Mouse (Mus musculus) megakaryocyte-erythroid progenitor cell, adult 5-6 weeks (primary cell): ENCODE measurements at regions not wholly inside any gene's neighbourhood (a gene's known extent, or its start where the extent isn't known, plus 50 kb on each side); places are given as distances from the start of the nearest gene placed in this dataset.
A peak's percentile ranks its signal among the peaks of the same experiment; 100 is the strongest.

ENCODE experiments used
- ATAC-seq: replicated peaks from 2 replicates; pipeline ENCODE4 v1.8.0; 2016; ENCODE audit warnings: mild to moderate bottlenecking, inconsistent platforms; ENCODE audit not compliant: severe bottlenecking, poor library complexity, low FRiP score, low TSS enrichment

- no peak for ATAC-seq
Measured at GRCm38 (mm10) chr11:79773755-79774154, 182.7 kb downstream of the Rab11fip4 start.

GRCm38 (mm10) chr11:79771431-79771830, 180.4 kb downstream of the Rab11fip4 start:
- no peak for ATAC-seq

- ATAC-seq = no peak
Measured at GRCm38 (mm10) chr11:79767111-79767510, 176.1 kb downstream of the Rab11fip4 start.

- ATAC-seq = no peak
Measured at GRCm38 (mm10) chr11:79766036-79766435, 175.0 kb downstream of the Rab11fip4 start.

- ATAC-seq = no peak
Measured at GRCm38 (mm10) chr11:79765396-79765795, 174.4 kb downstream of the Rab11fip4 start.

- no peak for ATAC-seq
Measured at GRCm38 (mm10) chr11:79764026-79764425, 173.0 kb downstream of the Rab11fip4 start.

GRCm38 (mm10) chr11:79762654-79763053, 171.6 kb downstream of the Rab11fip4 start:
- no peak for ATAC-seq

- no peak for ATAC-seq
Measured at GRCm38 (mm10) chr11:79762027-79762426, 171.0 kb downstream of the Rab11fip4 start.

GRCm38 (mm10) chr11:79760533-79760932, 169.5 kb downstream of the Rab11fip4 start:
- ATAC-seq = no peak

GRCm38 (mm10) chr11:79758281-79758680, 167.3 kb downstream of the Rab11fip4 start:
- ATAC-seq = no peak

- no peak for ATAC-seq
Measured at GRCm38 (mm10) chr11:79757513-79758071, 166.6 kb downstream of the Rab11fip4 start.

GRCm38 (mm10) chr11:79756305-79756846, 165.4 kb downstream of the Rab11fip4 start:
- no peak for ATAC-seq

- no peak for ATAC-seq
Measured at GRCm38 (mm10) chr11:79753491-79753890, 162.5 kb downstream of the Rab11fip4 start.

GRCm38 (mm10) chr11:79752717-79753480, 161.9 kb downstream of the Rab11fip4 start:
- ATAC-seq = no peak

- no peak for ATAC-seq
Measured at GRCm38 (mm10) chr11:79751751-79752716, 161.0 kb downstream of the Rab11fip4 start.

- ATAC-seq = peak; percentile 86
Measured at GRCm38 (mm10) chr11:79750943-79751342, 159.9 kb downstream of the Rab11fip4 start.

- ATAC-seq = no peak
Measured at GRCm38 (mm10) chr11:79749755-79750434, 158.9 kb downstream of the Rab11fip4 start.

- no peak for ATAC-seq
Measured at GRCm38 (mm10) chr11:79749141-79749540, 158.1 kb downstream of the Rab11fip4 start.

GRCm38 (mm10) chr11:79748606-79749125, 157.7 kb downstream of the Rab11fip4 start:
- no peak for ATAC-seq
